Mouse (Mus musculus): ENCODE results near the gene Zfp518b. TPM values are rescaled to one million over a fixed set of nuclear protein-coding genes. Genes with fewer than 3 reads are reported as not detected.

Zfp518b gene
- polyA plus RNA-seq, 1 experiment, result 2.5 TPM

DNA sequence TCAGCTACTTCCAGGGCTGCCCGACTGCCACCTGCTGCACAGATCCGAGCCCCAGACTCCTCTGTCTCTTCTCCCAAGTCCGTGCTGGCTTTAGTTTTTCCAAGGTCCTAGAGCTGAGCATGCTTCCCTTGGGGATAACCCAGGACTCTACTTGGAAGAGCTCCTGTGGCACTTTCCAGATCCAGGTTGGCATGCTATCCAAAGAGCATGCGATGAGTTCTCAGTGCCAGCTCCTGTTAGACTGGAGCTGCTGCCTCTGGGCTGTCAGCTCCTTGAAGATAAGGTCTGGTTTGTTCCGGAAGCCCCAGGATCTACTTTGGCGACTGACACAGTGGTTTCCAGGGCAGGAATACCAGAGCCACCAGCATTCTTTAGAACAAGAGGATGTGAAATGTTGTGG lies 4.6 kb upstream of the Zfp518b start:
- Histone ChIP-seq H3K4me3 (ENCODE audit: insufficient read depth, low read length) (no peak overlapping the region), H3K27ac (ENCODE audit: insufficient read depth, low read depth, low read length) (no peak overlapping the region), H3K4me1 (ENCODE audit: control insufficient read depth, insufficient read depth, low read length) (no peaks in the 10 kb centered on the region)
- TF ChIP-seq CTCF (IDR thresholded peaks at IDR 0.05; ENCODE audit: low read depth, low read length) (no peak), POLR2A (IDR thresholded peaks at IDR 0.05; ENCODE audit: borderline replicate concordance, low read depth, low read length) (no peak)

DNA sequence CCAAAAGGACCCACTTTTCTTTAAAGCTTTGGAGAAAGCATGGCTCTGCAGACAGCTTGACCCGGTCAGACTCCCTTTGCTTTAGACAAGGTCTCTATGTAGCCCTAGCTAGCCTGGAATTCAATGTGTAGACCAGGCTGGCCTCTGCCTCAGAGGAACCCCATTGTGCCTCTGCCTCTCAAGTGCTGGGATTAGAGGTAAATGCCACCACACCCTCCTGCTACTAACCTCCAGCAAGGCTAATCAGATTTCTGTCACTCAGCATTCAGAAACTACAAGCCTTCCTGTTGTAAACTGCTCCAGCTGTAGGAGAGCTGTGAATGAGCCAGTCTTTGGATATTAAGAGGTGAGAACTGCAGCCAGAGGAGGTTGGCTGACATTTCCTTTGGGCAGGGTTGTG lies 3.1 kb upstream of the Zfp518b start:
- no peak overlapping the region for H3K4me3 ChIP-seq (ENCODE audit: insufficient read depth, low read length)
- H3K4me1 ChIP-seq (ENCODE audit: control insufficient read depth, insufficient read depth, low read length), result 0 out of 2 replicates have a peak, but pooled peaks cover 2% of the 10 kb centered on the region
- no peak overlapping the region for H3K27ac ChIP-seq (ENCODE audit: insufficient read depth, low read depth, low read length)
- TF ChIP-seq POLR2A (IDR thresholded peaks at IDR 0.05; ENCODE audit: borderline replicate concordance, low read depth, low read length) (no peak), CTCF (IDR thresholded peaks at IDR 0.05; ENCODE audit: low read depth, low read length) (no peak)

- no peak overlapping the region for H3K4me3 ChIP-seq (ENCODE audit: insufficient read depth, low read length)
- H3K27ac ChIP-seq (ENCODE audit: insufficient read depth, low read depth, low read length), result no peak overlapping the region
- no peak for TF ChIP-seq POLR2A (IDR thresholded peaks at IDR 0.05; ENCODE audit: borderline replicate concordance, low read depth, low read length)
- no peak for TF ChIP-seq CTCF (IDR thresholded peaks at IDR 0.05; ENCODE audit: low read depth, low read length)
These were observed 25.8 kb downstream of the Zfp518b start for GRCm38 (mm10) chr5:38658836-38659235.

DNA sequence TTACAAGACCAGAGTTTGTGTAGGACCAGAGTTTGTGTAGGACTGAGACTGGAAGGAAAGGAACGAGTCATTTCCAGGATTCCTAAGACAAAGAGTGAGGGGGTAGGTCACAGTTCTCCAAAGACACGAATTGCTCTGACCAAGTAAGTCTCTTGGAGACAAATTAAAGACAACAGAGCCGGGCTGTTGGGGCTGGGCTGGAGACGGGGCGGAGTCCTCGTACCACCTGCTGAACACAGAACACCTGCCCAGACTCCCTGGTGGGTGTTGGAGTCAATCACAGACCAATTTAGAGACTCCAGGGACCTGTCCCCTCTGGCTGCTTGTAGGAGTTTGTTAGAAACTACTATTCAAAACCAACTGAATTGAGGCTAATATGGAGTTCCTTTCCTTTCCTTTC lies 28.4 kb downstream of the Zfp518b start:
- Histone ChIP-seq H3K4me1 (ENCODE audit: control insufficient read depth, insufficient read depth, low read length) (no peaks in the 10 kb centered on the region), H3K27ac (ENCODE audit: insufficient read depth, low read depth, low read length) (no peak overlapping the region), H3K4me3 (ENCODE audit: insufficient read depth, low read length) (no peak overlapping the region)
- no peak for TF ChIP-seq CTCF (IDR thresholded peaks at IDR 0.05; ENCODE audit: low read depth, low read length)
- no peak for TF ChIP-seq POLR2A (IDR thresholded peaks at IDR 0.05; ENCODE audit: borderline replicate concordance, low read depth, low read length)

More at GRCm38 (mm10) chr5:38658836-38659235, 25.8 kb downstream of the Zfp518b start:
- no peaks in the 10 kb centered on the region for H3K4me1 ChIP-seq (ENCODE audit: control insufficient read depth, insufficient read depth, low read length)

DNA sequence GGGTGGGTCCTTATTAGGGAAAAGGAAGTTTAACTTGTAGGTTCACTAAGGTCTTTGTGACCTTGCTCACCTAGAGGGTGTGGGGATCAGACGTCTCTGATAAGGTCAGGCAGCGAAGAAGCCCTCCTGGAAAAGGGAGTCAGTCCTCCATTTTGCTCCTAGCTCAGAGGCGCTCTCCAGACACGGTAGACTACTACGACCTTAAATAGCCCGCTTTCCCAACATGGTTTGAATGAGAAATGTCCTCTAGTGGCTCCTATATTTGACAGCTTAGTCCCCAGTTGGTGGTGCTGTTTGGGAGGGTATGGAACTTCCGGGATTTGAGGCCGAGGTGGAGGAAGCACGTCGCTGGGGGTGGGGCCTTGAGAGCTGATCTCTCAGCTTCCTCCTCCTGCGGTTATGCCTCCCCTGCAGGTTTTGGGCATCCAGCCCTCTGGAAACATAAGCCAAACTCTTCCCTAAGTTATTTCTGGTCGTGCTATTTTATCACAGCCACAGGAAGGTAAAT lies 29.2 kb downstream of the Zfp518b start:
- no peak for TF ChIP-seq CTCF (IDR thresholded peaks at IDR 0.05; ENCODE audit: low read depth, low read length)
- no peak for TF ChIP-seq POLR2A (IDR thresholded peaks at IDR 0.05; ENCODE audit: borderline replicate concordance, low read depth, low read length)
- Histone ChIP-seq H3K4me1 (ENCODE audit: control insufficient read depth, insufficient read depth, low read length) (no peaks in the 10 kb centered on the region), H3K4me3 (ENCODE audit: insufficient read depth, low read length) (no peak overlapping the region), H3K27ac (ENCODE audit: insufficient read depth, low read depth, low read length) (no peak overlapping the region)

GRCm38 (mm10) chr5:38654571-38654970 lies 30.1 kb downstream of the Zfp518b start:
- Histone ChIP-seq H3K27ac (ENCODE audit: insufficient read depth, low read depth, low read length) (no peak overlapping the region), H3K4me3 (ENCODE audit: insufficient read depth, low read length) (no peak overlapping the region), H3K4me1 (ENCODE audit: control insufficient read depth, insufficient read depth, low read length) (no peaks in the 10 kb centered on the region)

DNA sequence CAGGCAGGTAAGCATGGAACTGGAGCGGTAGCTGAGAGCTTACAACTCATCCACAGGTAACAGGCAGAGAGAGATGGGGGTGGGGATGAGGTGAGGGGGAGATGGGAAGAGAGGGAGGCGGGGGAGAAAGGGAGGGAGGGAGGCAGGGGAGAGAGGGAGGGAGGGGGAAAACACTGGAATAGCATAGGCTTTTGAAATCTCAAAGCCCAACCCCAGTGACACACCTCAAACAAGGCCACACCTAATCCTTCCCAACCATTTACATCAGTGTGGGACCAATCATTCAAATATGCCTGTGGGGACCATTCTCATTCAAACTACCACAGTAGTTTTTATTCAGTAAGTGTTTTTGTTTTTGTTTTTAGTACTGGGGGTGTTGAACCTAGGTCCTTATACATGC lies 31.5 kb downstream of the Zfp518b start:
- H3K4me1 ChIP-seq (ENCODE audit: control insufficient read depth, insufficient read depth, low read length), result no peaks in the 10 kb centered on the region
- H3K4me3 ChIP-seq (ENCODE audit: insufficient read depth, low read length), result no peak overlapping the region
- no peak overlapping the region for H3K27ac ChIP-seq (ENCODE audit: insufficient read depth, low read depth, low read length)
- TF ChIP-seq CTCF (IDR thresholded peaks at IDR 0.05; ENCODE audit: low read depth, low read length) (no peak), POLR2A (IDR thresholded peaks at IDR 0.05; ENCODE audit: borderline replicate concordance, low read depth, low read length) (no peak)

More at GRCm38 (mm10) chr5:38654571-38654970, 30.1 kb downstream of the Zfp518b start:
- TF ChIP-seq CTCF (IDR thresholded peaks at IDR 0.05; ENCODE audit: low read depth, low read length) (no peak), POLR2A (IDR thresholded peaks at IDR 0.05; ENCODE audit: borderline replicate concordance, low read depth, low read length) (no peak)

GRCm38 (mm10) chr5:38651455-38651854 lies 33.2 kb downstream of the Zfp518b start:
- Histone ChIP-seq H3K27ac (ENCODE audit: insufficient read depth, low read depth, low read length) (no peak overlapping the region), H3K4me3 (ENCODE audit: insufficient read depth, low read length) (no peak overlapping the region), H3K4me1 (ENCODE audit: control insufficient read depth, insufficient read depth, low read length) (no peaks in the 10 kb centered on the region)

GRCm38 (mm10) chr5:38641526-38641925 lies 43.1 kb downstream of the Zfp518b start:
- TF ChIP-seq CTCF (IDR thresholded peaks at IDR 0.05; ENCODE audit: low read depth, low read length) (no peak), POLR2A (IDR thresholded peaks at IDR 0.05; ENCODE audit: borderline replicate concordance, low read depth, low read length) (no peak)
- no peaks in the 10 kb centered on the region for H3K4me1 ChIP-seq (ENCODE audit: control insufficient read depth, insufficient read depth, low read length)
- H3K4me3 ChIP-seq (ENCODE audit: insufficient read depth, low read length), result no peak overlapping the region
- no peak overlapping the region for H3K27ac ChIP-seq (ENCODE audit: insufficient read depth, low read depth, low read length)

More at GRCm38 (mm10) chr5:38651455-38651854, 33.2 kb downstream of the Zfp518b start:
- TF ChIP-seq POLR2A (IDR thresholded peaks at IDR 0.05; ENCODE audit: borderline replicate concordance, low read depth, low read length) (no peak), CTCF (IDR thresholded peaks at IDR 0.05; ENCODE audit: low read depth, low read length) (no peak)

- H3K4me3 ChIP-seq (ENCODE audit: insufficient read depth, low read length), result no peak overlapping the region
- no peak overlapping the region for H3K27ac ChIP-seq (ENCODE audit: insufficient read depth, low read depth, low read length)
- H3K4me1 ChIP-seq (ENCODE audit: control insufficient read depth, insufficient read depth, low read length), result no peaks in the 10 kb centered on the region
- TF ChIP-seq POLR2A (IDR thresholded peaks at IDR 0.05; ENCODE audit: borderline replicate concordance, low read depth, low read length), result no peak
These were observed 48.3 kb downstream of the Zfp518b start for GRCm38 (mm10) chr5:38636301-38636749.
